Mouse (Mus musculus) cerebellum, adult 2 months (tissue): ENCODE results near the gene Nelfe.

Experiments used
- CTCF ChIP-seq: fragments of 200-500 bp; IDR thresholded peaks from 2 replicates; pipeline ENCODE4 v1.5.1; 2011; ENCODE audit warnings: low read depth, mild to moderate bottlenecking, control low read depth, low read length, moderate library complexity, borderline replicate concordance; ENCODE audit not compliant: insufficient read depth
- POLR2A ChIP-seq: fragments of 200-500 bp; IDR thresholded peaks from 2 replicates; pipeline ENCODE4 v1.6.1; 2011; ENCODE audit warnings: low read length, control low read depth, borderline replicate concordance; ENCODE audit not compliant: insufficient read depth

GRCm38 (mm10) chr17:34874321-34874720 is 24.1 kb downstream of the Nelfe start:
- TF ChIP-seq CTCF (no peak), POLR2A (no peak)
